Mouse (Mus musculus): ENCODE measurements around the gene Slc8a1.

- TF ChIP-seq CTCF (IDR thresholded peaks at IDR 0.05; ENCODE audit: extremely low read depth, insufficient read depth, insufficient read length, insufficient replicate concordance), result no peak
- no peak for TF ChIP-seq POLR2A (IDR thresholded peaks at IDR 0.05; ENCODE audit: low read depth, low read length)
Observed at GRCm38 (mm10) chr17:81664916-81665315, 73.3 kb downstream of the Slc8a1 start.

All from spleen, adult 2 months (tissue).